Mouse (Mus musculus) testis, adult 2 months (tissue): Measurements from ENCODE around the gene Gm17581.

Source experiments
- CTCF ChIP-seq: fragments of 200-500 bp; IDR thresholded peaks from 2 replicates; pipeline ENCODE4 v1.5.1; 2012; ENCODE audit warnings: low read depth, mild to moderate bottlenecking, inconsistent platforms, low read length, moderate library complexity; ENCODE audit not compliant: control insufficient read depth, insufficient read depth, insufficient replicate concordance
- POLR2A ChIP-seq: fragments of 200-500 bp; IDR thresholded peaks from 2 replicates; pipeline ENCODE4 v1.6.1; 2012; ENCODE audit warnings: low read depth, mild to moderate bottlenecking, inconsistent platforms, low read length, moderate library complexity; ENCODE audit not compliant: control insufficient read depth

GRCm38 (mm10) chr2:155784534-155784933 is 48.9 kb upstream of the Gm17581 start:
- TF ChIP-seq POLR2A (no peak), CTCF (no peak)
